Mouse (Mus musculus): ENCODE measurements around the gene Slit1. TPM values are rescaled to one million over a fixed set of nuclear protein-coding genes. Genes with fewer than 3 reads are reported as not detected.

The Slit1 gene
- polyA plus RNA-seq, 1 experiment, result 0.94 TPM

GRCm38 (mm10) chr19:41737657-41738428, 5.6 kb downstream of the Slit1 start:
- Histone ChIP-seq H3K27me3 (ENCODE audit: control insufficient read depth, insufficient read depth, low read length) (no peaks in the 10 kb centered on the region; the same call in 1 of the 2 replicates), H3K4me1 (replicated peaks; ENCODE audit: control insufficient read depth, insufficient read depth, low read length) (no peaks in the 10 kb centered on the region), H3K27ac (ENCODE audit: control insufficient read depth, insufficient read depth, low read length) (no peak overlapping the region), H3K4me3 (ENCODE audit: control insufficient read depth, insufficient read depth, low read length) (no peak overlapping the region), H3K36me3 (ENCODE audit: control insufficient read depth, insufficient read depth, low read length) (no peaks in the 10 kb centered on the region)
- TF ChIP-seq POLR2A (IDR thresholded peaks at IDR 0.05; ENCODE audit: control insufficient read depth, extremely low read depth, insufficient read depth, low read length, poor library complexity) (no peak), CTCF (IDR thresholded peaks at IDR 0.05; ENCODE audit: borderline replicate concordance, control insufficient read depth, extremely low read depth, insufficient read depth, low read length, poor library complexity) (no peak)
- no peak for DNase-seq
- 13% methylated on average over 18 of the region's 18 CpGs for WGBS

- WGBS, result 54% methylated on average over 10 of the region's 10 CpGs
Measured at GRCm38 (mm10) chr19:41734685-41735084, 8.8 kb downstream of the Slit1 start.

DNA sequence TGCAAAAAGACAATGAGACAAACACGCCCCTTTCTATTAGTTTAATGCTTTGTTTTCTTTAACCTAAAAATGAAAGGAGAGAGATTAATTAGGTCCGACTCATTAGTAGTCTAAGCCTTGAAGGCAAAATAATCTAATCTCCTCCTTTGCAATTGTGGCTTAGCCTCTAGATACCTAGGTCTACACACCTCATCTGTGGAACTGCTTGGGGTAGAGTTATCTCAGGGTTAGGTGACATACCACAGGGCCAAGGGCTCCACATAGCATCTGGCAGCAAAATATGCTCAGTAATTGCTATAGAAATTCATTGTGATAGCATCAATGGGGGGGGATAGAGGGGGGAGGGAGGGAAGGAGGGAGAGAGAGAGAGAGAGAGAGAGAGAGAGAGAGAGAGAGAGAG, 18.0 kb downstream of the Slit1 start:
- no peak overlapping the region for H3K4me3 ChIP-seq (ENCODE audit: control insufficient read depth, insufficient read depth, low read length)
- no peaks in the 10 kb centered on the region for H3K36me3 ChIP-seq (ENCODE audit: control insufficient read depth, insufficient read depth, low read length)
- no peak for DNase-seq
- H3K27me3 ChIP-seq (ENCODE audit: control insufficient read depth, insufficient read depth, low read length), result no peaks in the 10 kb centered on the region
- no peak for TF ChIP-seq POLR2A (IDR thresholded peaks at IDR 0.05; ENCODE audit: control insufficient read depth, extremely low read depth, insufficient read depth, low read length, poor library complexity)
- TF ChIP-seq CTCF (IDR thresholded peaks at IDR 0.05; ENCODE audit: borderline replicate concordance, control insufficient read depth, extremely low read depth, insufficient read depth, low read length, poor library complexity), result no peak
- H3K27ac ChIP-seq (ENCODE audit: control insufficient read depth, insufficient read depth, low read length), result no peak overlapping the region
- peaks cover 12% of the 10 kb centered on the region for H3K4me1 ChIP-seq (replicated peaks; ENCODE audit: control insufficient read depth, insufficient read depth, low read length)
- 70% methylated on average over 2 of the region's 2 CpGs for WGBS

More at GRCm38 (mm10) chr19:41734685-41735084, 8.8 kb downstream of the Slit1 start:
- no peak for DNase-seq
- TF ChIP-seq POLR2A (IDR thresholded peaks at IDR 0.05; ENCODE audit: control insufficient read depth, extremely low read depth, insufficient read depth, low read length, poor library complexity) (no peak), CTCF (IDR thresholded peaks at IDR 0.05; ENCODE audit: borderline replicate concordance, control insufficient read depth, extremely low read depth, insufficient read depth, low read length, poor library complexity) (no peak)
- Histone ChIP-seq H3K4me3 (ENCODE audit: control insufficient read depth, insufficient read depth, low read length) (no peak overlapping the region), H3K27ac (ENCODE audit: control insufficient read depth, insufficient read depth, low read length) (no peak overlapping the region), H3K4me1 (replicated peaks; ENCODE audit: control insufficient read depth, insufficient read depth, low read length) (no peaks in the 10 kb centered on the region), H3K27me3 (ENCODE audit: control insufficient read depth, insufficient read depth, low read length) (no peaks in the 10 kb centered on the region; the same call in 1 of the 2 replicates), H3K36me3 (ENCODE audit: control insufficient read depth, insufficient read depth, low read length) (no peaks in the 10 kb centered on the region)

DNA sequence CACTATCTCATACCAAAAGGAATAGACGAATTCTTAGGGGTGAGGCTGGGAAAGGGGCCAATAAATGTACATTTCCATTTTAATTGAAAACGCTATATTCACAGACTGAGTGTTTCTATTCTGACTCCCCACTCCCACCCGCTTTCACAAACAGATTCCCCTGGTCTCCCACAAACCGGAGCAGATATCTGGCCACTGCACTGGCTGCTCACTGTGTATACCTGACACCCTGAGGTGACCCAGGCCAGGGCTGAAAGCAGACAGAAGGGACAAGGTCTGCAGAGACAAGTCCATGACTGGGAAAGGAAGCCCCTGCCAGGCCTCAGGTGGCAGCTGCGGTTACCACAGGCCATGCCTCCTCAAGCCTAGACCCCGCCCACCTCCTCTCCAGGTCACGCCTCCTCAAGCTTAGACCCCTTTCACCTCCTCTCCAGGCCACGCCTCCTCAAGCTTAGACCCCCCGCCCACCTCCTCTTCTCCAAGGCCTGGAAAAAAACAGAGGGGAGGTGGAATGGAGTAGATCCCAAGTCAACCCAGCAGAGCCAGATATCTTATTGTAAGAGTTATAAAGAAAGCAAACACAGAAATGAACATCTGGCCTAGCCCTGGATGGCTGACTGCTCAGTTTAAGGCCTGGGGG, 18.5 kb downstream of the Slit1 start:
- TF ChIP-seq CTCF (IDR thresholded peaks at IDR 0.05; ENCODE audit: borderline replicate concordance, control insufficient read depth, extremely low read depth, insufficient read depth, low read length, poor library complexity) (no peak), POLR2A (IDR thresholded peaks at IDR 0.05; ENCODE audit: control insufficient read depth, extremely low read depth, insufficient read depth, low read length, poor library complexity) (no peak)
- Histone ChIP-seq H3K4me1 (replicated peaks; ENCODE audit: control insufficient read depth, insufficient read depth, low read length) (peaks cover 12% of the 10 kb centered on the region), H3K27ac (ENCODE audit: control insufficient read depth, insufficient read depth, low read length) (no peak overlapping the region), H3K36me3 (ENCODE audit: control insufficient read depth, insufficient read depth, low read length) (no peaks in the 10 kb centered on the region), H3K4me3 (ENCODE audit: control insufficient read depth, insufficient read depth, low read length) (no peak overlapping the region), H3K27me3 (ENCODE audit: control insufficient read depth, insufficient read depth, low read length) (no peaks in the 10 kb centered on the region)
- peak; percentile 32 for DNase-seq
- WGBS, result 44% methylated on average over 9 of the region's 9 CpGs

GRCm38 (mm10) chr19:41723337-41723736, 20.1 kb downstream of the Slit1 start:
- no peak overlapping the region for H3K4me3 ChIP-seq (ENCODE audit: control insufficient read depth, insufficient read depth, low read length)
- no peak for DNase-seq
- 63% methylated on average over 2 of the region's 2 CpGs for WGBS
- TF ChIP-seq POLR2A (IDR thresholded peaks at IDR 0.05; ENCODE audit: control insufficient read depth, extremely low read depth, insufficient read depth, low read length, poor library complexity) (no peak), CTCF (IDR thresholded peaks at IDR 0.05; ENCODE audit: borderline replicate concordance, control insufficient read depth, extremely low read depth, insufficient read depth, low read length, poor library complexity) (no peak)
- H3K27me3 ChIP-seq (ENCODE audit: control insufficient read depth, insufficient read depth, low read length), result no peaks in the 10 kb centered on the region
- no peak overlapping the region for H3K27ac ChIP-seq (ENCODE audit: control insufficient read depth, insufficient read depth, low read length)
- H3K36me3 ChIP-seq (ENCODE audit: control insufficient read depth, insufficient read depth, low read length), result no peaks in the 10 kb centered on the region
- peaks cover 12% of the 10 kb centered on the region for H3K4me1 ChIP-seq (replicated peaks; ENCODE audit: control insufficient read depth, insufficient read depth, low read length)

DNA sequence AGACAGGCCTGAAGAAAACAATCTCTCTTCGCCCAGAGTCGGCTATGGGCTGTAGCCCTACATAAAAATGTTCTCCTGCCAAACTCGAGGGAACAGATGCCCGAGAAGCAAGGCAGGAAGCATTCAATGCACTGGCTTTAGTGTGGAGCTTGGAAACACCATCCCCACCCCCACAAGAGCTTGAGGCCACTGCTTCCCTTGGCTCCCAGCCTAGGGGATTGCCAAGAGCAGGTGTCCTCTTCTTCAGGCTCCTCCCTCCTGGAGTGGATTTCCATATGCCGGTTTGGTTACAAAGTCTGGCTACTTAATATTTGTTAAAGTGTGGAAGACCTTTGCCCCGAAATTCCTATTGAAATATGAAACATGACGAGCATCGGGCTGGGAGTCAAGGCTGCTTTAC, 24.0 kb downstream of the Slit1 start:
- H3K27ac ChIP-seq (ENCODE audit: control insufficient read depth, insufficient read depth, low read length), result no peak overlapping the region
- TF ChIP-seq POLR2A (IDR thresholded peaks at IDR 0.05; ENCODE audit: control insufficient read depth, extremely low read depth, insufficient read depth, low read length, poor library complexity) (no peak), CTCF (IDR thresholded peaks at IDR 0.05; ENCODE audit: borderline replicate concordance, control insufficient read depth, extremely low read depth, insufficient read depth, low read length, poor library complexity) (no peak)
- 75% methylated on average over 8 of the region's 8 CpGs for WGBS
- no peaks in the 10 kb centered on the region for H3K27me3 ChIP-seq (ENCODE audit: control insufficient read depth, insufficient read depth, low read length)
- DNase-seq, result no peak
- H3K4me3 ChIP-seq (ENCODE audit: control insufficient read depth, insufficient read depth, low read length), result no peak overlapping the region
- H3K4me1 ChIP-seq (replicated peaks; ENCODE audit: control insufficient read depth, insufficient read depth, low read length), result no peaks in the 10 kb centered on the region; the same call in 1 of the 2 replicates
- no peaks in the 10 kb centered on the region for H3K36me3 ChIP-seq (ENCODE audit: control insufficient read depth, insufficient read depth, low read length)
